Mouse (Mus musculus) brain, adult 2 months (tissue): ENCODE data around the gene Hfe2.
A peak's percentile ranks its signal among the peaks of the same experiment; 100 is the strongest.

Experiments
- DNase-seq: peaks from one replicate; pipeline ENCODE4 v3.0.0; 2011; ENCODE audit warnings: low read depth, low spot score

Gene Hfe2

DNA sequence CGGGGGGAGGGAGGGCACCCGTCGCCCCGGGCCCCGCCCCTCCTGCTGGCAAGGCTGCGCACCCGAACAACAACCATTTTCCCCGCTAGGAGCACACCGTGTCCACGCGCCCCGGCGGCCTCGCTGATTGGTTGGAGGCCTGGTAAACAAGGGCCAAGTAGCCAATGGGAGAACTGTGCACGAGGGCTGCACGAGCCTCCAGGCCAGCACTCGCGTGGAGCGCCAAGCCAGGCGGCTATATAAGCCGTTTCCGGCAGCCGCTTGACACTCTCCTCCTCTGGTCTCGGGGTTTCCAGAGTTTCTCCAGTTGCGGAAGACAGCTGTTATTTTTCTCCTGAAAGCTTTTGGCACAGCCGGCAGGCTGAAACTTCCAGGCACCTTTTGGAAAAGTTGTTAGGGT, 32.7 kb downstream of the Hfe2 start, which contains the start of gene Txnip:
Txnip (plus strand) TSS at position 264 of the 400 bp plus-strand sequence.
- peak; percentile 97 for DNase-seq

DNA sequence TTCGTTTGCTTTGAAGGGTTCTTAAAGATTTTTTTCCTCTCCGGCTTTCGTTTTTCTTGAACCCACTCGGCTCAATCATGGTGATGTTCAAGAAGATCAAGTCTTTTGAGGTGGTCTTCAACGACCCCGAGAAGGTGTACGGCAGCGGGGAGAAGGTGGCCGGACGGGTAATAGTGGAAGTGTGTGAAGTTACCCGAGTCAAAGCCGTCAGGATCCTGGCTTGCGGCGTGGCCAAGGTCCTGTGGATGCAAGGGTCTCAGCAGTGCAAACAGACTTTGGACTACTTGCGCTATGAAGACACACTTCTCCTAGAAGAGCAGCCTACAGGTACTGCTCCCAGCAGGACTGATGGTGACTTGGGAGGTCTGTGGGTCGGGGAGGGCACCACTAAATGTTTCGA, 33.2 kb downstream of the Hfe2 start:
- no peak for DNase-seq

DNA sequence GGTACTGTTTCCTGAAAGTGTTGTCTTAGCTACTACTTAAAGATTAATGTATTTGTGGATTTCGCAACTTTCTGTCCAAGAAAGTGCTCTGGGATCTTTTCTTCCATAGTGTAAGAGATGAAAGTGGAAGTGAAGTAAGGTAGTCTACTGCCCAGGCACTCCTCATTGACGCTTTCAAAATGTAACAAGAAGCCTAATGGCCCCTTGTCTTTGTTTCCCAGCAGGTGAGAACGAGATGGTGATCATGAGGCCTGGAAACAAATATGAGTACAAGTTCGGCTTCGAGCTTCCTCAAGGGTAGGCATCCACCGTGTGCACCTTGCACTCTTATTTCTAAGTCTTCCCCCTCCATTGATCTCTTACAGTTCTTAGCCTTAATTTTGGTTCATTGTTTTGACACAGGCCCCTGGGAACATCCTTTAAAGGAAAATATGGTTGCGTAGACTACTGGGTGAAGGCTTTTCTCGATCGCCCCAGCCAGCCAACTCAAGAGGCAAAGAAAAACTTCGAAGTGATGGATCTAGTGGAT, 33.8 kb downstream of the Hfe2 start:
- no peak for DNase-seq

DNA sequence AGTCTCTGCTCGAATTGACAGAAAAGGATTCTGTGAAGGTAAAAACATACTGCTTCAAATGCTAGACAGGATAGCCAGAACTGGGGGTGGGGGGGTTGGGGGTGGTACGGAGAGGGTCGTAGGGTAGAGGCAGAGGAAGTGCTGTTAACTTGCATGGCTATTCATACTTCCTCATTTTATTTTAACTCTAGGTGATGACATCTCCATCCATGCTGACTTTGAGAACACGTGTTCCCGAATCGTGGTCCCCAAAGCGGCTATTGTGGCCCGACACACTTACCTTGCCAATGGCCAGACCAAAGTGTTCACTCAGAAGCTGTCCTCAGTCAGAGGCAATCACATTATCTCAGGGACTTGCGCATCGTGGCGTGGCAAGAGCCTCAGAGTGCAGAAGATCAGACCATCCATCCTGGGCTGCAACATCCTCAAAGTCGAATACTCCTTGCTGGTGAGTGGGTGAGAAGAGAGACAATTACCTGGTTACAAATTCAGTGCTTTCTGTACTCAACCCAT, 34.5 kb downstream of the Hfe2 start:
- no peak for DNase-seq

DNA sequence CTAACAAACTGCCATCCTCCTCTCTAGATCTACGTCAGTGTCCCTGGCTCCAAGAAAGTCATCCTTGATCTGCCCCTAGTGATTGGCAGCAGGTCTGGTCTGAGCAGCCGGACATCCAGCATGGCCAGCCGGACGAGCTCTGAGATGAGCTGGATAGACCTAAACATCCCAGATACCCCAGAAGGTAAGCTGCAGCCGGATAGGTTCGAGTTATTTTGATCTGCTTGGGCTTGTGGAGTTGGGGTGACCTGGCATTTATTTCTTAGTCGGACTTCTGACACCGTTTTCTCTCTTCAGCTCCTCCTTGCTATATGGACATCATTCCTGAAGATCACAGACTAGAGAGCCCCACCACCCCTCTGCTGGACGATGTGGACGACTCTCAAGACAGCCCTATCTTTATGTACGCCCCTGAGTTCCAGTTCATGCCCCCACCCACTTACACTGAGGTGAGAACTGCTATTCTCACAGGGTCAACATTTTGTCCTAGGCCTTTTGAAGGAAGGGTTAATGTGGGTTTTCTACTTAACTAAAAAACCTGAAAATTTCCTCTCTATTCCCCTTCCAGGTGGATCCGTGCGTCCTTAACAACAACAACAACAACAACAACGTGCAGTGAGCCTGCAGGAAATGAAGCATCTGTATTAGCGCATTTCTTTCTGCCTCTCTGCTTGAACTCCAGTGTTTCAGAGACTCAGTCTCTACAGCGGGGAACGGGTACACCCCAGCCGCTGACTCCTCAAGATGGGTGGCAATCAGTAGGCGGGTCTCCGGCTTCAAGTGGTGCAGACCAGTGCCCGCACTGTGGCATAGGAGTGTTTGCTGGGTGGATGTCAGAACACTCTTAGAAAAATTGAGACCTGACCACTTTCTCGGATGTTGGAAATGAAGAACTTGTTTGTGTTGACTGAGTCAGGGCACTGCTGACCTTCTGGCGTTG, 35.2 kb downstream of the Hfe2 start:
- DNase-seq = no peak

DNA sequence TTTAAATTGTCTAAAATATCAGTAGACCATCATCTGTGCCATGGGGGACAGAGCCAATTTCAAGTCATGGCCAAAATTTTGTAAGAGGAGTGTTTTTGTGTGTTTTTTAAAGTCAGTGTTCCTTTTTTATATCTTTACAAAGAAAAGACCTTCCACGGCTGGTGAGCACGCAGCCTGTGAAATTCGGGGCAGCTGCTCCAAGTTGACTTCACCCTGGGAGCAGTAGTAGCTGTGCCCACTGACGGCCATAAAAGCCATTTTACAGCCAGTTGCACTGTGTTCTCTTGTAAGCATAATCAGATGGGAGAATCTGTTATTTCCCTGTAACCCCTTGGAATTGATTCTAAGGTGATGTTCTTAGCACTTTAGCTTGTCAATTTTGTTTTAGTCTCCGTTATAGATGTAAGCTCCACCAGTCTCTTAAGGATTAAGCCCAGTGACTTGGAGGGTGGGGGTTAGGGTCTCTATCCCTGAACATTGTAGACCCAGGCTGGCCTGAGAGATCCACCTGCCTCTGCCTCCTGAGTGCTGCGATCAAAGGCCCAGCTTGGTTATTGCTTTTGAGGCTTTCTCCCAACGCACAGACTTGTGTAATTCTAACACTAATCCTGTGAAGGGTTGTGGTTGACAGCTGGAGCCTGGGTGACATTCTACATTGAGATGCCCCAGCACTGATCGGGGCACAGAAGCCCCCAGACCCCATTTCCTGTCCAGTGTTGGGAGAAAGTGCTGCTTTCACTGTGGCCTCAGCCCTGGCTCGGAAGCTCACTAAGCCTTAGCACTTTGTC, 36.1 kb downstream of the Hfe2 start:
- no peak for DNase-seq

DNA sequence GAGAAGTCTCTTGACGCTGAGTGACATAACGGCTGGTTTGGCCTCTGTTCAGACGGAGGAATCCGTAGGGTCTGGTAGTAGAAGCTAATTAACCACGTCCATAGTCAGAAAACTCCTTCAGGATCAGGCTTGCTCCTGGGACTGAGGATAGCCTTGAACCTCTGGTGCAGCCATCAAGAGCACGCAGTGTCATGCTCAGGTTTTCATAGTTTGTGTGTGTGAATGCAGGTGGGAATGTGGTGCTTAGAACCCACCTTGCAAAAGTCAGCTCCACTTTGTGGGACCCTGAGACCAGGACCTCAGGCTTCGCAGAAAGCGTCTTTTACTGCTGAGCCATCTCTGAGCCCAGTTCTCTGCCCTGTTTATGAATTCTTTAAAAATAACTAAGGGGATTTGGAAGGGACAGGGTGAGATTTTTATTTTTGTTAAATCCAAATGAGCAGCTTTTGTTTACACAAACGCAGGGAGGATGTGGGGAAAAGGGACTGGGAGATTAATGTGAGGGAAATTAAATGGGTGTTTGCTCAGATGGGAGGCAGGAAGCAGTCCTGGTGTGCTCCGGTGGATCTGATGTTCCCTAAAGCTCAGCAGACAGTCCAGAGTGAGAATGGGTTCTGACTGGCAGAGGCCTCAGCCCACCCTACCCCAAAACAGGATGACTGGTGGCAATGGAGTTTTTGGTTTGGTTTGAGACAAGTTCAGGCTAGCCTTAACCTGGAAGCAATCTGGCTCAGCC, 37.1 kb downstream of the Hfe2 start:
- DNase-seq = no peak

DNA sequence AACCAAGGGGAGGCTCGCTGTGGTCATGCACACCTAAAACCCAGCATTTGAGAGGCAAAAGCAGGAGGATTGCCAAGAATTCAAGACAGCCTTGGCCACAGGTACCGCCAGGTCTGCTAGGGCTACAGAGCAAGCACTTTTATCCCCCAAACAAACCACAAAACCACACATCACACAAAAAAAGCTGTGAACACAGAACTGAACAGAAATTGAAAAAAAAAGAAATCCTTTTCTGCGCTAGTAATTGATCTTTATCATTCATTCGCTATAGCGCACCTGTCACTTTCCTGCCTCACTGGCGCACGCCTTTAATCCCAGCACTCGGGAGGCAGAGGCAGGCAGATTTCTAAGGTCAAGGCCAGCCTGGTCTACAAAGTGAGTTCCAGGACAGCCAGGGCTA, 38.3 kb downstream of the Hfe2 start:
- no peak for DNase-seq

DNA sequence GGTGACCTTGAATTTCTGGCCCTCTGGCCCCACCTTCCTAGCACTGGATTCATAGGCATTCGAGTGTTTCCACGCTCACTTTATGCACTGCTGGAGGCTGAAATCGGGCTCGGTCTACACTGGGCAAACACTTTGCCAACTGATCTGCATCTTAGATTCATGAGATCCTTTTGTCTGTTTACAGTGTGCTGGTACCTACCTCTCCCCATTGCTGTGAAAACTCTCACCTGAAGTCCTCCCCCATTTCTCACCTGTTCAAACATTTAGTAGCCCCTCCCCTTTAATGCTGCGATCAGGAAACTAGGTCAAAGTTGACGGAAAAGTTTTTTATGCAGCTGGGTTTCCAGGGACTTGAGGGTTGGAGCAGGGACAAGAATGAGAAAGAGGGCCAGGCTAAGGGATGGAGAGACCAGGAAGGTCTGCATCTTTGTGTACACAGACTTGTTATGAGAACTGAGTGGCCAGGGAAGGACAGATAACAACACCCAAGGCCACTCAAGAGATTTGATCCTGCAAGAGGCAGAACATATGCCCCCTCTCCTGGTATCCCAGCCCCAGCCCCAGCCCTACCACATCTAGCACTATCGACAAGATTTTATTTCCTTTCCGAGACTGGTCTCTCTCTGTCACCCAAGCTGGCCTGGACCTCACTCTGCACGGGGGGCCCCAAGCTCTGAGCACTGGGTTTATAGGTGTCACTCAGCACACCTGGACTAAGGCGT, 39.1 kb downstream of the Hfe2 start:
- DNase-seq = no peak

DNA sequence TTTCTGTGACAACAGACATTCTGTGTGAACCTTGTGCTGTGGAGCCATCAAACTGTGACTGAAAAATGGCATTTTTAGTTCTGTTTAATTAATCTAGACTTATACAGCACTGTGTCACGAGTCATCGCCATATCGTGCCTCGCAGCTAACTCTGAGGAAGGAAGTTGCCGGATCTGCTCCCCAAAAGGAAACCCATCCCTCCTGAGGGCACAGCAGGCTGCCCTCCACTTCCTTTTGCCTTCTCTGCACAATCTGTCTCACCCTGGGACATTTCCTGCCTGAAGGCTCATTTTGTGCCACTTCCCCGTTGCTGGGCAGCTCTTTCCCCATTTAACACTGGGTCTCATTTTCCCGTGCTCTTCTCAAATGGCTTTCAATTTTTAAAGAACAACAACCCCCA, 39.7 kb downstream of the Hfe2 start:
- peak; percentile 37 for DNase-seq

DNA sequence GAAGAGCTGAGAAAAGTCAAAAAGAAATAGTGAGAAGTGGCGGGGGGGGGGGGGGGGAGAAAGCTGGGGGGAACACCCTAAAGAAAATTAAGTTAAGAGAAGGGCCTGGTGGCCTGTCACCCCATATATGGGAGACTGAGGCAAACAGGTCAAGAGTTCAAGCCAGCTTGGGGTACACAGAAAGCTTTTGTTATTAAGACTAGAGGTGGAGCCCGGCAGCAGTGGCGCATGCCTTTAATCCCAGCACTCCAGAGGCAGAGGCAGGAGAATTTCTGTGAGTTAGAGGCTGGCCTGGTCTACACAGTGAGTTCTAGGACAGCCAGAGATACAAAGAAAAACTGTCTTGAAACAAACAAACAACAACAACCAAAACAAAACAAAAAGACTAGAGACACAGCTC, 40.1 kb downstream of the Hfe2 start:
- no peak for DNase-seq

DNA sequence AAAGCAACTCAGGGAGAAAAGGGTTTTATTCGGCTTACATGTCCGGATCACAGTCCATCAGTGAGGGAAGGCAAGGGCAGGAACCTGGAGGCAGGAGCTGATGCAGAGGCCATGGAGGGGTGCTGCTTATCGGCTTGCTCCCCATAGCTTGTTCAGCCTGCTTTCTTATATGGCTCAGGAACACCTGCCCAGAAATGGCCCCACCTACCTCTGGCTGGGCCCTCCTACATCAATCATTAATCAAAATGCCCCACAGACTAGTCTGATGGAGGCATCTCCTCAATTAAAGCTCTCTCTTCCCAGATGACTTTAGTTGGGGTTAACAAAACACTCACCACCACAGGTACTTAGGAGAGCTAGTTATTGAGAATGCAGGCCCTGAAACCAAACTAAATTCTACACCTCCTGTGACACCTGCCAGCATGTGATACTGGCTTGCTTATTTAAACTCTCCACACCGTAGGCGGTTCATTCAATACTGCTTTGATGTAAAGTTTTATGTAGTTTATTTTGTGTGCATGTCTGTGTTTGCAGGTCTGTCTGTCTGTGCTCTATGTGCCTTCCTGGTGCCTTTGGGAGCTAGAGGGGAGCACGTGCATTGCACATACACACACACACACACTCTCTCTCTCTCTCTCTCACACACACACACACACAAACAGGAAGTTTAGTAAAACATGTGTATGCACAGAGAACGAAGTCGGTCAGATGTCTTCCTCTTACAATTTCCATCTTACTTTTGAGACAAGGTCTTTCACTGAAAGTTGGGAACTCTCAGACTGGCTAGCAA, 41.9 kb downstream of the Hfe2 start:
- no peak for DNase-seq

DNA sequence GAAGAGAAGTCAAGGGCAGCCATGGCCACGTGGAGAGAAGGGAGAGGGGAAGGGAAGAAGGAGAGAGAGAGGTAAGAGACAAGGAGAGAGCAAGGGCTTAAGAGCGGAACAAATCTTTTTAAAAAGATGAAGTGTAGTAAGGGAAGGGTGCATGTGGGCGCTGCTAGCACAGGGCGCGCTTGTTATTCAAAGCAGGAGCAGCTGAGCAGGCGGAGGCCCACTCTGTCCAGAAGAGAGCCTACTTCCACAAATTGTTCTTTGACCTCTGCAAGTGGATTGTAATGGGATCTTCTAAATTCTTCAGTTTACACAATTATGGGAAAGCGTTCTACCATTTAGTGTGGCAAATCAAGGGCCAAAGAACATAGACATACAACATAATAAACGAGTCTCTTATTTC, 43.6 kb downstream of the Hfe2 start:
- no peak for DNase-seq

DNA sequence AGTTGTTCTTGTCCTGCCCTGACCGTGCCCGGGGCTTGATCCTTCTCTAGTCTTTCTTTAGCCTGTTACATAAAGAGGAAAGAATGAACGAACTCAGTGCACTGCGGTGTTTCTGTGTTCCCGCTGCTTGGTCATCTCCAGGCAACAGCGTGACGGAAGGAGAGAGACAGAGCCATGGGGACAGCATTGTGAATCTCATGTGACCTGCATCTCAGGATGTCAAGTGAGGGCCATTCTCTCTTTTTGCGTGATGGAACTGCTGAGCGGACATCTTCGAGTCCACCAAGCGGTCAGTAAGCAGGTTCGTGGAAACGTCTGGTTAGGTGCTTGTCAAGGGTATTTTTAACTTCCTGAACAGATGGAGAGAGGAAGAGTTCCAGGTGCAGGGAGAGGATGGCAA, 44.5 kb downstream of the Hfe2 start:
- DNase-seq = no peak

DNA sequence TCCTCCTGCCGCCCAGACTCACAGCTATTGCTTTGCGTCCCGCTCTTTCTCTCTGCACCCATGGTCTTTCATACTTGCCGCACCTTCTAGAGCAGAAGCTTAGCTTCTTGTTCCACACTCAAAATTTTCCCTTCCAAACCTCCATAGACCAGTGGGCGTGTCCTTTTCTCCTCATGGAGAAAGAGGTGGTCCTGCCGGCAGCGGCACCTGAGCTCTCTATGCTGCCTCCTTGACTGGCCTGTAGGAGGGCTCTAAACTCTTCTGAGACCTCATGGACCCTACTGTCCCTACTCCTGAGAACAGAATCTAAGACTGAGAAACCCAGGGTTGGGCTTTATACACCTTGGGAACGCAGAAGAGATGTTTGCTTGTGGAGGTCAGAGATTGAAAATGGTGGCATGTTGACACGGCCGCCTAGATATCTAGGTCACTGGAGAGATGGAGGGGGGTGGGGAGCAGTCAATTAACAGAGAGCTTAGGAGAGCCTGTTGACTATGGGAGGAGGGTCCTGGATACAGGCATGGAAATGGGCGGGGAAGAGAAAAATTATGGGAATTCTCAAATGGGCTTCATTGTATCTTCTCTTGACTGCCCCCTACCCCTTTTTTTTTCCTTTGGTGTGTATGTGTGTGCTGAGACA, 45.1 kb downstream of the Hfe2 start:
- no peak for DNase-seq

DNA sequence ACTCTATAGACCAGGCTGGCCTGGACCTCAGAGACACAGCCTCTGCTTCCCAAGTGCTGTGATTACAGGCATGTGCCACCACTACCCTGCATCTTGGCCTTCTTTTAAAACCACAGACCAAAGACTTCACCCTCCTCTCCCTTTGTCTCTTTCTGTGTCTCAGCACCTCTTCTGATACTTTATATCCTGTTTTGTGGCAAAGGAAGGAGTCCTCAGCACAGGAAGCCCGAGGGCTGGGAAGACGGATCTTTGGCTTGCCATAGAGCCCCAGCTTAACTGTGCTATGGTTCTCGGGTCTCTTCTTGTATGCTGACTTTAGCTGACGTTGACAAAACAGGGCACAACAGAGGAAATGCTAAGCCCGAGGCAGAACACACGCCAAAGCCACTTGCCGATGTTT, 45.7 kb downstream of the Hfe2 start:
- DNase-seq = no peak

DNA sequence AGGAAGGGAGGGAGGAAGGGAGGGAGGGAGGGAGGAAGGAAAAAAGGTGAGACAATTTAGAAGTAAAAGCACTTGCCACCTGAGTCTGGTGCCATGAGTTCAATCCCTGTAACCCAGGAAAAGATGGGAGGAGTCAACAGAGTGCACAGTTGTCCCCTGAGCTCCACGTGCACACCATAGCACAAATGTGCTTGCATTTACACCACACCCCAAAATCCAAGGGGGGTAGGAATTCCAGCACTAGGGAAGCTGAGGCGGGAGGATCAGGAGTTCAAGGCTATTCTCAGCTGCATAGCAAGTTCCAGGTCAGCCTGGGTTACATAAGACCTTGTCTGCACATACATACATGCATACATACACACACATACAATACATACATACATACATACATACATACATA, 46.4 kb downstream of the Hfe2 start:
- DNase-seq = no peak

DNA sequence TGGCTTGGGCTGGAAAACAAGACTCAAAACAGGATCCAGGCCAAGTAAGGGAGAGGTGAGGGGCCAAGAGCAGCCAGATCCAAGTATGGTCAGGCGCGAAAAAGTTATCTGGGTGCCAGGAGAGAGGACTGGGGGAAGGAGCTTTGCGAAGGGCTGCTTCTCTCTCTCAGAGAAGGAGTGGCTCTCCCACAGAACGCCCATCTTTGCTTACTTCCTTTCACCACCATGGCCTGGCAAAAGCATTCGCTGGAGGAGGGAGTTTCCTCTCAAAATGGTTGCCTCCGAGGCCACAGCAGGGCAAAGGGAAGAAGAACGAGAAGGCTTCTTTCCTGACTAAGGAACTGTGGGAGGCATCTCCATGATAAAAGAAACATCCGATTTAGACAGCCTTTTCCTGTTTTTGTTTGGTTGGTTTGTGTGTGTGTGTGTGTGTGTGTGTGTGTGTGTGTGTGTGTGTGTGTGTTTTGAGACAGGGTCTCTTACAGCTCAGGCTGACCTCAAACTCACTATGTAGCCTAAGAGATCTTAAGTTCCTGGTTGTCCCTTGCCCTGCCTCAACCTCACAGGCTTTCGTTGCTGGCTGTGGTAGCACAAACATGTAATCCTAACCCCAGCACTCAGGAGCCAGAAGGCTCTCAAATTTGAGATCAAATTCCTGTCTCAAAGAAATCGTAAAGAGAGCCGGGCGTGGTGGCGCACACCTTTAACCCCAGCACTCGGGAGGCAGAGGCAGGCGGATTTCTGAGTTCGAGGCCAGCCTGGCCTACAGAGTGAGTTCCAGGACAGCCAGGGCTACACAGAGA, 47.1 kb downstream of the Hfe2 start:
- DNase-seq = no peak
